Mouse (Mus musculus) MEL (cell line): ENCODE measurements around the gene Ctsw. TPM values are rescaled to one million over a fixed set of nuclear protein-coding genes. Genes with fewer than 3 reads are reported as not detected.

Source experiments
- DNase-seq: peaks from one replicate; pipeline ENCODE4 v3.0.0; 2011; ENCODE audit warnings: low read depth, low spot score
- H3K27ac ChIP-seq: 2 replicates; pipeline ENCODE4 v1.5.1; 2012; ENCODE audit warnings: low read depth, mild to moderate bottlenecking, control low read depth, low read length, moderate library complexity; ENCODE audit not compliant: control insufficient read depth
- H3K27me3 ChIP-seq, 2 experiments: fragments of 150-350 bp in 1 of 2; sonication (generic) in 1 of 2; 2 replicates each; pipeline ENCODE4 v1.6.1; 2012; ENCODE audit warnings: low read length in 2 of 2, mild to moderate bottlenecking in 2 of 2, improper control_type of control experiment in 1 of 2, moderate library complexity in 1 of 2; ENCODE audit not compliant: insufficient read depth in 2 of 2, control insufficient read depth in 1 of 2
- H3K36me3 ChIP-seq, 2 experiments: 2 replicates each; pipeline ENCODE4 v1.6.1; 2012 to 2014; ENCODE audit warnings: low read length in 2 of 2, improper control_type of control experiment in 1 of 2, inconsistent platforms in 1 of 2, mild to moderate bottlenecking in 1 of 2; ENCODE audit not compliant: insufficient read depth in 2 of 2, control insufficient read depth in 1 of 2
- H3K4me1 ChIP-seq, 2 experiments: fragments of 150-350 bp in 1 of 2; sonication (generic) in 1 of 2; 2 replicates each; pipeline ENCODE4 v1.6.1; 2012; ENCODE audit warnings: low read length in 2 of 2, improper control_type of control experiment in 1 of 2, mild to moderate bottlenecking in 1 of 2; ENCODE audit not compliant: insufficient read depth in 2 of 2, control insufficient read depth in 1 of 2
- H3K4me3 ChIP-seq, 2 experiments: fragments of 150-350 bp in 1 of 2; sonication (generic) in 1 of 2; 2 replicates each; pipeline ENCODE4 v1.5.1; 2012; ENCODE audit warnings: low read depth in 2 of 2, low read length in 2 of 2, mild to moderate bottlenecking in 2 of 2, moderate library complexity in 2 of 2, control low read depth in 1 of 2, improper control_type of control experiment in 1 of 2; ENCODE audit not compliant: control insufficient read depth in 1 of 2, insufficient read depth in 1 of 2
- H3K79me2 ChIP-seq: 2 replicates; pipeline ENCODE4 v1.6.1; 2012; ENCODE audit warnings: mild to moderate bottlenecking, low read length, moderate library complexity; ENCODE audit not compliant: control insufficient read depth, poor library complexity, insufficient read depth
- H3K9ac ChIP-seq: 2 replicates; pipeline ENCODE4 v1.6.1; 2012; ENCODE audit warnings: low read depth, mild to moderate bottlenecking, control low read depth, low read length, moderate library complexity; ENCODE audit not compliant: control insufficient read depth, poor library complexity, severe bottlenecking
- H3K9me3 ChIP-seq: fragments of 150-350 bp; sonication (generic); replicated peaks from 2 replicates; pipeline ENCODE4 v1.6.1; 2012; ENCODE audit warnings: mild to moderate bottlenecking, low read length, improper control_type of control experiment, moderate library complexity; ENCODE audit not compliant: insufficient read depth
- CHD1 ChIP-seq: IDR thresholded peaks from 2 replicates; pipeline ENCODE4 v1.6.1; 2012; ENCODE audit warnings: low read depth, mild to moderate bottlenecking, inconsistent platforms, low read length, improper control_type of control experiment
- CHD2 ChIP-seq: IDR thresholded peaks from 2 replicates; pipeline ENCODE4 v1.6.1; 2011; ENCODE audit warnings: low read length, improper control_type of control experiment
- CTCF ChIP-seq, 3 experiments: IDR thresholded peaks in 2 of 3; conservative IDR thresholded peaks in 1 of 3; 2 replicates each; pipeline ENCODE4 v1.5.1; 2011 to 2012; ENCODE audit warnings: low read length in 3 of 3, low read depth in 2 of 3, mild to moderate bottlenecking in 2 of 3, improper control_type of control experiment in 1 of 3, inconsistent platforms in 1 of 3, mixed read lengths in 1 of 3, moderate library complexity in 1 of 3; ENCODE audit not compliant: control insufficient read depth in 1 of 3, insufficient read depth in 1 of 3, poor library complexity in 1 of 3, severe bottlenecking in 1 of 3
- ELF1 ChIP-seq: IDR thresholded peaks from 2 replicates; pipeline ENCODE4 v1.6.1; 2014; ENCODE audit warnings: low read depth, mild to moderate bottlenecking, inconsistent platforms, low read length, improper control_type of control experiment, moderate library complexity
- GABPA ChIP-seq: IDR thresholded peaks from 2 replicates; pipeline ENCODE4 v1.6.1; 2012; ENCODE audit warnings: low read depth, mild to moderate bottlenecking, inconsistent platforms, low read length, improper control_type of control experiment, moderate library complexity
- HCFC1 ChIP-seq: IDR thresholded peaks from 2 replicates; pipeline ENCODE4 v1.6.1; 2012; ENCODE audit warnings: low read depth, mild to moderate bottlenecking, inconsistent platforms, low read length, improper control_type of control experiment, moderate library complexity
- MAX ChIP-seq: IDR thresholded peaks from 2 replicates; pipeline ENCODE4 v1.6.1; 2011; ENCODE audit warnings: low read length, improper control_type of control experiment
- MXI1 ChIP-seq: IDR thresholded peaks from 2 replicates; pipeline ENCODE4 v1.6.1; 2011; ENCODE audit warnings: mild to moderate bottlenecking, low read depth, low read length, improper control_type of control experiment
- MYB ChIP-seq: IDR thresholded peaks from 2 replicates; pipeline ENCODE4 v1.6.1; 2011; ENCODE audit warnings: mild to moderate bottlenecking, low read depth, low read length, improper control_type of control experiment
- NELFE ChIP-seq: IDR thresholded peaks from 2 replicates; pipeline ENCODE4 v1.6.1; 2011; ENCODE audit warnings: low read depth, low read length, improper control_type of control experiment
- POLR2A ChIP-seq, 2 experiments: IDR thresholded peaks; 2 replicates each; pipeline ENCODE4 v1.6.1; 2011 to 2012; ENCODE audit warnings: low read length in 2 of 2, mild to moderate bottlenecking in 2 of 2, control low read depth in 1 of 2, improper control_type of control experiment in 1 of 2, low read depth in 1 of 2, moderate library complexity in 1 of 2; ENCODE audit not compliant: control insufficient read depth in 1 of 2, insufficient read depth in 1 of 2, poor library complexity in 1 of 2
- POLR2AphosphoS2 ChIP-seq: IDR thresholded peaks from 2 replicates; pipeline ENCODE4 v1.6.1; 2011; ENCODE audit warnings: low read length, improper control_type of control experiment
- POLR2AphosphoS5 ChIP-seq: IDR thresholded peaks from 2 replicates; pipeline ENCODE4 v1.6.1; 2012; ENCODE audit warnings: low read depth, borderline replicate concordance, mild to moderate bottlenecking, inconsistent platforms, low read length, moderate library complexity, mixed read lengths
- RCOR1 ChIP-seq: IDR thresholded peaks from 2 replicates; pipeline ENCODE4 v1.6.1; 2012; ENCODE audit warnings: low read depth, mild to moderate bottlenecking, inconsistent platforms, low read length, improper control_type of control experiment
- SIN3A ChIP-seq: IDR thresholded peaks from 2 replicates; pipeline ENCODE4 v1.6.1; 2012; ENCODE audit warnings: low read length, improper control_type of control experiment, inconsistent platforms
- SMC3 ChIP-seq: IDR thresholded peaks from 2 replicates; pipeline ENCODE4 v1.6.1; 2011; ENCODE audit warnings: low read depth, low read length, improper control_type of control experiment
- TAL1 ChIP-seq: IDR thresholded peaks from 2 replicates; pipeline ENCODE4 v1.6.1; 2012; ENCODE audit warnings: mild to moderate bottlenecking, inconsistent platforms, low read length, moderate library complexity, mixed read lengths
- TBP ChIP-seq: IDR thresholded peaks from 2 replicates; pipeline ENCODE4 v1.8.0; 2011; ENCODE audit warnings: low read depth, low read length, improper control_type of control experiment
- UBTF ChIP-seq: IDR thresholded peaks from 2 replicates; pipeline ENCODE4 v1.6.1; 2012; ENCODE audit warnings: low read depth, mild to moderate bottlenecking, inconsistent platforms, low read length, improper control_type of control experiment, moderate library complexity, borderline replicate concordance; ENCODE audit not compliant: insufficient read depth
- USF1 ChIP-seq: IDR thresholded peaks from 2 replicates; pipeline ENCODE4 v1.6.1; 2014; ENCODE audit warnings: low read depth, mild to moderate bottlenecking, inconsistent platforms, low read length, improper control_type of control experiment, moderate library complexity
- USF2 ChIP-seq, 2 experiments: IDR thresholded peaks; 2 replicates each; pipeline ENCODE4 v1.6.1; 2011 to 2012; ENCODE audit warnings: improper control_type of control experiment in 2 of 2, low read length in 2 of 2, borderline replicate concordance in 1 of 2, inconsistent platforms in 1 of 2, low read depth in 1 of 2, mild to moderate bottlenecking in 1 of 2; ENCODE audit not compliant: insufficient read depth in 1 of 2
- ZC3H11A ChIP-seq: IDR thresholded peaks from 2 replicates; pipeline ENCODE4 v1.6.1; 2012; ENCODE audit warnings: low read depth, mild to moderate bottlenecking, inconsistent platforms, low read length, improper control_type of control experiment
- ZMIZ1 ChIP-seq: IDR thresholded peaks from 2 replicates; pipeline ENCODE4 v1.6.1; 2012; ENCODE audit warnings: low read depth, mild to moderate bottlenecking, inconsistent platforms, low read length, improper control_type of control experiment, moderate library complexity
- ZNF384 ChIP-seq: IDR thresholded peaks from 2 replicates; pipeline ENCODE4 v1.6.1; 2012; ENCODE audit warnings: low read depth, mild to moderate bottlenecking, inconsistent platforms, low read length, improper control_type of control experiment
- polyA plus RNA-seq, 2 experiments: library from polyadenylated mRNA; stranded (reverse) in 1 of 2; unstranded in 1 of 2; fragments of >175 nt in 1 of 2; fragments of >200 nt in 1 of 2; gene quantifications; 2 replicates each; pipeline versions ENCODE4 v1.2.1 to v1.2.4; 2012; ENCODE audit warnings: low replicate concordance in 2 of 2, low read depth in 1 of 2; ENCODE audit not compliant: insufficient read length in 2 of 2, insufficient read depth in 1 of 2, missing spikeins in 1 of 2
- total RNA-seq: library from RNA; depleted of rRNA; stranded (reverse); fragments of 300-350 nt; gene quantifications from 2 replicates; pipeline ENCODE4 v1.2.3, GENCODE M21; 2012

Gene Ctsw
- total and polyA plus RNA-seq, 3 experiments = 0.15 to 0.39 TPM; not detected in 1

DNA sequence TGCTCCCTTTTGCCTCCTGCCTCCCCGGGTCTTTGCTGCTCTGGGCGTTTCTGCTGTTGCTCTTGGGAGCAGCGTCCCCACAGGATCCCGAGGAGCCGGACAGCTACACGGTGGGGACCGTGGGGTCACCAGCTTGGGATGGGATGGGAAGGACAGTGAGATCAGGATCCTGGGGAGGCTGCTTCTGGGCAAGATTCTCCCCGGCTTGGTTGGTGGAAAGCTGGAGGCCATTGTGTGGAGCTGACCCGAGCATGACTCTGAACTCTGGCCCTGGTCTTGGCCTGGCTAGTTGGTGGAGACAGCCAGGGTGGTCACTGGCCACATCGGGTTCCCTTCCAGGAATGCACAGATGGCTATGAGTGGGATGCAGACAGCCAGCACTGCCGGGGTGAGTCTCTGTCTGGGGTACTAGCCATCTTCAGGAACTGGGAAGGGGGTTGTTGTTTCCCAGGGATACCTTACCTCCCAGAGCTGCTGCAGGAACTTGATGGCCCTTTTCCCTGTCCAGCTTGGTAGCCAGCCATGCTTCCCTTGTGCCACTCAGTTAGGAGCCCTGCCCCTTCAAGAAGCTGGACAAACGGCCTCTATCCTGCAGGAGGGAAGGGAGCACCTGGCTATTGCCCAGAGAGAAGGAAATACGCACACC is 6.9 kb upstream of the Ctsw start:
- Histone ChIP-seq H3K27me3 (no peaks in the 10 kb centered on the region), H3K36me3 (peaks cover 0 to 4% of the 10 kb centered on the region in 2 experiments; a peak in 2 of 4 replicates), H3K9ac (peak overlapping the region; percentile 78), H3K9me3 (no peaks in the 10 kb centered on the region), H3K4me1 (peaks cover 0 to 5% of the 10 kb centered on the region in 2 experiments; a peak in 1 of 4 replicates), H3K4me3 (peak overlapping the region; percentile 47 to 92; a peak in 3 of 4 replicates), H3K27ac (no peak overlapping the region), H3K79me2 (no peaks in the 10 kb centered on the region; the same call in 1 of the 2 replicates)
- TF ChIP-seq TAL1 = no peak
- TF ChIP-seq MXI1 = no peak
- TF ChIP-seq SMC3 = no peak
- no peak for TF ChIP-seq TBP
- no peak for TF ChIP-seq SIN3A
- TF ChIP-seq USF1 = no peak
- no peak for TF ChIP-seq UBTF
- TF ChIP-seq CHD2 = no peak
- no peak for TF ChIP-seq USF2 (IDR thresholded peaks at IDR 0.05; ENCODE audit: borderline replicate concordance in 1 of 2, insufficient read depth in 1 of 2, low read depth in 1 of 2, low read length in 2 of 2)
- no peak for TF ChIP-seq ELF1
- TF ChIP-seq ZNF384 = no peak
- TF ChIP-seq POLR2AphosphoS2 = no peak
- no peak for TF ChIP-seq ZMIZ1
- no peak for TF ChIP-seq HCFC1
- no peak for TF ChIP-seq ZC3H11A
- no peak for TF ChIP-seq CHD1
- no peak for TF ChIP-seq RCOR1
- TF ChIP-seq POLR2AphosphoS5 = no peak
- DNase-seq = no peak

DNA sequence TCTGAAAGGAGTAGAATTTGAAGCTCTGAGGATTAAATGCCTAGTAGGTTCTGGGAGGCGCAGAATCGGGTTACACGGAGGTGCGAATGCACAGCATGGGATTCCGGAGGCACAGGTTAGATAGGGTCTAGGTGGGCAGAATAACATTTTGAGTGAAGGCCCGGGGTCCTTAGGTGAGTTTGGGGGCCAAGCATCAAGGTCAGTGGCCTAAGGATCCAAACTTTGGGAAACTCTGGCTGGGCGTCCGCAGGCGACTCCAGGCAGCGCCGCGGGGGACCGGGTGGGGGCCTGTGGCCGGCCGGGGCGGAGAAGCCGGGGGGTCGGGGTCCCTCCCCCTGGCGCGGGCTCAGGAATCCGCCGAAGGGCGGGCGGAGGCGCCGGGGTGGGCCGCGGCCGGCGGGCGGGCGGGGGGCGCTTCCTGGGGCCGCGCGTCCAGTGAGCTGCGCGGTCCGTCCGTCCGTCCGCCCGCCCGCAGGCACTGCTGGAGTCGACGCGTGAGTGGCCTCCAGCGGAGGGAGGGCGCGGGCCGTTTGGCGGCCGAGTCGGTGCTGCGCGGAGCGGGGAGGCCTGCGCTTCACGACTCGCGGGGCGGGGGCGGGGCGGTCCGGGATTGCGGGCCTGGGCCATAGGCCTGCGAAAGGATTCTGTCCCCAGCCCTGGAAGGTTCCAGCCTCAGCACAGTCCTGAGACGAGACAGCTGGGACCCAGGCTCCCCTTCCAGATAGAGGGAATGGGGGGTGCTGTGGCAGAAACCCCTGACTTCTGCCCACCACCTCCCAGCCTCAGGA is 6.2 kb upstream of the Ctsw start:
- DNase-seq = no peak
- Histone ChIP-seq H3K27me3 (no peaks in the 10 kb centered on the region), H3K4me3 (peak overlapping the region; percentile 67 to 92), H3K9ac (peak overlapping the region; percentile 78)
- TF ChIP-seq POLR2AphosphoS2 = no peak
- TF ChIP-seq MXI1 = 0 out of 2 replicates have a peak, but pooled peaks have one; percentile 1
- peak; percentile 11; the same call in 1 of the 2 replicates for TF ChIP-seq HCFC1
- TF ChIP-seq MYB = no peak
- no peak for TF ChIP-seq TAL1
- no peak for TF ChIP-seq USF1
- no peak for TF ChIP-seq MAX
- TF ChIP-seq UBTF = no peak
- no peak for TF ChIP-seq NELFE
- TF ChIP-seq GABPA = no peak
- TF ChIP-seq CTCF (IDR thresholded peaks at IDR 0.05 in 2 of 3, conservative IDR thresholded peaks at IDR 0.05 in 1 of 3; ENCODE audit: control insufficient read depth in 1 of 3, insufficient read depth in 1 of 3, low read depth in 2 of 3, low read length in 3 of 3, poor library complexity in 1 of 3, severe bottlenecking in 1 of 3) = no peak
- 0 out of 4 replicates have a peak, but pooled peaks of 1 of the 2 experiments have one; percentile 54 for TF ChIP-seq POLR2A (IDR thresholded peaks at IDR 0.05; ENCODE audit: control insufficient read depth in 1 of 2, insufficient read depth in 1 of 2, low read depth in 1 of 2, low read length in 2 of 2, poor library complexity in 1 of 2)
- TF ChIP-seq, all 39 proteins: peak for 3
- H3K36me3 ChIP-seq = peaks cover 0 to 4% of the 10 kb centered on the region in 2 experiments; a peak in 2 of 4 replicates
- no peaks in the 10 kb centered on the region for H3K9me3 ChIP-seq
- H3K27ac ChIP-seq = peak overlapping the region; percentile 41; the same call in 1 of the 2 replicates
- peaks cover 0 to 5% of the 10 kb centered on the region in 2 experiments; a peak in 1 of 4 replicates for H3K4me1 ChIP-seq
- H3K79me2 ChIP-seq = no peaks in the 10 kb centered on the region; the same call in 1 of the 2 replicates
